Mouse (Mus musculus) heart, postnatal 0 days (tissue): ENCODE measurements around the gene Grin2d.

Experiments used
- CTCF ChIP-seq: IDR thresholded peaks from 2 replicates; pipeline ENCODE4 v1.5.1; 2016; ENCODE audit warnings: antibody characterized with exemption, control low read depth, low read depth
- EP300 ChIP-seq: IDR thresholded peaks from 2 replicates; pipeline ENCODE4 v1.6.1; 2016; ENCODE audit warnings: antibody characterized with exemption, low read depth

DNA sequence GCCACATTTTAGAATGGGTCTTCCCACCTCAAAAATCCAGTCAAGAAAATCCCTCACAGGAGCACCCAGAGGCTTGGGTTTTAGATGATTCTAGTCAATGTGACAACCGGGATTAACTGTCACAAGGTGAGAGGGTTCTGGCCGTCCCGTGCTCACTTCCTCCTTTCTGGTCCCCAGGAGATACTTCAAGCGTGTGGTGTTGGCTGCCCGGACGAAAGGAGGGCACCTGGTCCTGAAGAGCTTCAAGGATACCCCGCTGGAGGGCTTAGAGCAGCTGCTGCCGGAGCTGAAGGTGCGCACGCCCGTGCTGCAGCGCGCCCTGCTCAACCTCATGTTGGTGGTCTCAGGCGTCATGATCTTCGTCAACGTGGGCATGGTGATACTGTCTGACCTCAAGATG lies 31.0 kb upstream of the Grin2d start:
- TF ChIP-seq CTCF (no peak), EP300 (no peak)
